Mouse (Mus musculus) liver, postnatal 0 days (tissue): ENCODE results near the gene Gtpbp2. TPM values are rescaled to one million over a fixed set of nuclear protein-coding genes. Genes with fewer than 3 reads are reported as not detected.

Source experiments
- ATAC-seq: fragments of 200-750 bp; cut with Nextera tagmentation; 2 replicates; pipeline ENCODE4 v1.8.0; 2017; ENCODE audit warnings: mild to moderate bottlenecking, moderate library complexity
- DNase-seq: peaks from one replicate; pipeline ENCODE4 v3.0.0-alpha.2; 2016
- H3K27ac ChIP-seq: fragments of 300-500 bp; sonication (generic); 2 replicates; pipeline ENCODE4 v1.5.1; 2014; ENCODE audit warnings: antibody characterized with exemption, moderate library complexity, mild to moderate bottlenecking, low read depth
- H3K27me3 ChIP-seq: fragments of 300-500 bp; sonication (generic); 2 replicates; pipeline ENCODE4 v1.6.1; 2014; ENCODE audit warnings: low read length, control low read depth, mixed read lengths; ENCODE audit not compliant: insufficient read depth
- H3K36me3 ChIP-seq: fragments of 300-500 bp; sonication (generic); replicated peaks from 2 replicates; pipeline ENCODE4 v1.6.1; 2014; ENCODE audit warnings: mild to moderate bottlenecking, control low read depth, low read length, moderate library complexity, mixed read lengths; ENCODE audit not compliant: insufficient read depth
- H3K4me1 ChIP-seq: fragments of 300-500 bp; sonication (generic); 2 replicates; pipeline ENCODE4 v1.6.1; 2014; ENCODE audit warnings: antibody characterized with exemption, mild to moderate bottlenecking, control low read depth; ENCODE audit not compliant: insufficient read depth
- H3K4me2 ChIP-seq: fragments of 300-500 bp; sonication (generic); 2 replicates; pipeline ENCODE4 v1.6.1; 2014; ENCODE audit warnings: low read depth, mild to moderate bottlenecking, low read length, moderate library complexity, mixed read lengths
- H3K4me3 ChIP-seq: fragments of 300-500 bp; sonication (generic); 2 replicates; pipeline ENCODE4 v1.5.1; 2014; ENCODE audit warnings: low read depth, low read length
- H3K9ac ChIP-seq: fragments of 300-500 bp; sonication (generic); replicated peaks from 2 replicates; pipeline ENCODE4 v1.6.1; 2014; ENCODE audit warnings: mild to moderate bottlenecking, moderate library complexity
- H3K9me3 ChIP-seq: fragments of 300-500 bp; sonication (generic); 2 replicates; pipeline ENCODE4 v1.6.1; 2016; ENCODE audit warnings: mild to moderate bottlenecking, control low read depth, low read length, mixed read lengths
- CTCF ChIP-seq: sonication (generic); IDR thresholded peaks from 2 replicates; pipeline ENCODE4 v1.5.1; 2016; ENCODE audit warnings: antibody characterized with exemption, low read depth
- EP300 ChIP-seq: IDR thresholded peaks from 2 replicates; pipeline ENCODE4 v1.6.1; 2016; ENCODE audit warnings: antibody characterized with exemption, low read depth, mild to moderate bottlenecking
- WGBS: fragments of 180-500 bp; shearing (Covaris S2); extraction: QIAGEN DNeasy Blood & Tissue Kit; methylation state at CpG from one replicate; pipeline ENCODE4 v1.1.7; 2014; ENCODE audit not compliant: insufficient replicate concordance; 5-methylcytosine and 5-hydroxymethylcytosine counted together
- polyA plus RNA-seq: library from polyadenylated mRNA; unstranded; fragments of >200 nt; fragmentation: Nextera tagmentation; extraction: Ambion mirVana; gene quantifications from 2 replicates; pipeline ENCODE4 v1.2.1, GENCODE M21; 2015

The Gtpbp2 gene
- polyA plus RNA-seq, 1 experiment from 2014 or later: 27.5 TPM

GRCm38 (mm10) chr17:46164301-46164700 lies 3.5 kb downstream of the Gtpbp2 start:
- Histone ChIP-seq H3K4me3 (no peak overlapping the region), H3K27ac (no peak overlapping the region), H3K4me1 (peaks cover 21% of the 10 kb centered on the region), H3K27me3 (no peaks in the 10 kb centered on the region), H3K9ac (no peak overlapping the region), H3K9me3 (no peaks in the 10 kb centered on the region), H3K36me3 (peaks cover 61% of the 10 kb centered on the region), H3K4me2 (no peak overlapping the region)
- DNase-seq (no peak), ATAC-seq (no peak)
- TF ChIP-seq CTCF (no peak), EP300 (no peak)
- 92% methylated on average over 8 of the region's 8 CpGs for WGBS

- 92% methylated on average over 10 of the region's 10 CpGs for WGBS
- Histone ChIP-seq H3K9me3 (no peaks in the 10 kb centered on the region), H3K36me3 (peaks cover 66% of the 10 kb centered on the region), H3K4me2 (no peak overlapping the region), H3K27me3 (no peaks in the 10 kb centered on the region), H3K4me1 (peaks cover 21% of the 10 kb centered on the region), H3K27ac (no peak overlapping the region), H3K4me3 (no peak overlapping the region), H3K9ac (no peak overlapping the region)
- TF ChIP-seq EP300: no peak
- no peak for TF ChIP-seq CTCF
- DNase-seq (no peak), ATAC-seq (no peak)
These were observed 4.0 kb downstream of the Gtpbp2 start for GRCm38 (mm10) chr17:46164791-46165190.

- ATAC-seq (no peak), DNase-seq (no peak)
- no peaks in the 10 kb centered on the region for H3K9me3 ChIP-seq
- peaks cover 72% of the 10 kb centered on the region for H3K36me3 ChIP-seq
- H3K27me3 ChIP-seq: no peaks in the 10 kb centered on the region
- WGBS: 93% methylated on average over 12 of the region's 12 CpGs
- no peak overlapping the region for H3K4me2 ChIP-seq
- H3K27ac ChIP-seq: no peak overlapping the region
- TF ChIP-seq CTCF: no peak
- TF ChIP-seq EP300: no peak
- H3K9ac ChIP-seq: no peak overlapping the region
- no peak overlapping the region for H3K4me3 ChIP-seq
- peaks cover 21% of the 10 kb centered on the region for H3K4me1 ChIP-seq
These were observed 4.6 kb downstream of the Gtpbp2 start for GRCm38 (mm10) chr17:46165460-46165859.

GRCm38 (mm10) chr17:46166270-46166669 lies 5.4 kb downstream of the Gtpbp2 start:
- no peaks in the 10 kb centered on the region for H3K27me3 ChIP-seq
- H3K9me3 ChIP-seq: no peaks in the 10 kb centered on the region
- DNase-seq: no peak
- TF ChIP-seq EP300 (no peak), CTCF (no peak)
- H3K4me2 ChIP-seq: no peak overlapping the region
- H3K36me3 ChIP-seq: peaks cover 80% of the 10 kb centered on the region
- ATAC-seq: no peak
- no peak overlapping the region for H3K4me3 ChIP-seq
- no peak overlapping the region for H3K9ac ChIP-seq
- 85% methylated on average over 5 of the region's 5 CpGs for WGBS
- no peak overlapping the region for H3K27ac ChIP-seq
- peaks cover 21% of the 10 kb centered on the region for H3K4me1 ChIP-seq

- no peak for DNase-seq
- no peaks in the 10 kb centered on the region for H3K27me3 ChIP-seq
- peak; percentile 59 for TF ChIP-seq CTCF
- TF ChIP-seq EP300: no peak
- H3K4me3 ChIP-seq: no peak overlapping the region
- no peaks in the 10 kb centered on the region for H3K9me3 ChIP-seq
- 83% methylated on average over 11 of the region's 11 CpGs for WGBS
- peaks cover 87% of the 10 kb centered on the region for H3K36me3 ChIP-seq
- no peak for ATAC-seq
- H3K27ac ChIP-seq: no peak overlapping the region
- H3K4me1 ChIP-seq: peaks cover 15% of the 10 kb centered on the region
- H3K4me2 ChIP-seq: no peak overlapping the region
- H3K9ac ChIP-seq: no peak overlapping the region
These were observed 6.2 kb downstream of the Gtpbp2 start for GRCm38 (mm10) chr17:46167014-46167413.

GRCm38 (mm10) chr17:46168318-46168717 lies 7.5 kb downstream of the Gtpbp2 start:
- Histone ChIP-seq H3K27ac (peak overlapping the region; percentile 20; the same call in 1 of the 2 replicates), H3K9me3 (no peaks in the 10 kb centered on the region), H3K27me3 (no peaks in the 10 kb centered on the region), H3K9ac (no peak overlapping the region), H3K4me3 (no peak overlapping the region), H3K4me1 (peaks cover 2% of the 10 kb centered on the region), H3K4me2 (no peak overlapping the region), H3K36me3 (peaks cover 98% of the 10 kb centered on the region)
- WGBS: 56% methylated on average over 5 of the region's 5 CpGs
- DNase-seq: no peak
- peak; percentile 68 for ATAC-seq
- TF ChIP-seq CTCF (peak; percentile 21; the same call in 1 of the 2 replicates), EP300 (no peak)

- Histone ChIP-seq H3K4me2 (no peak overlapping the region), H3K4me3 (no peak overlapping the region), H3K9ac (no peak overlapping the region), H3K27ac (peak overlapping the region; percentile 20; the same call in 1 of the 2 replicates), H3K36me3 (peaks cover 95% of the 10 kb centered on the region), H3K4me1 (no peaks in the 10 kb centered on the region), H3K9me3 (no peaks in the 10 kb centered on the region), H3K27me3 (no peaks in the 10 kb centered on the region)
- WGBS: 91% methylated on average over 5 of the region's 5 CpGs
- ATAC-seq (no peak), DNase-seq (no peak)
- no peak for TF ChIP-seq EP300
- no peak for TF ChIP-seq CTCF
These were observed 7.9 kb downstream of the Gtpbp2 start for GRCm38 (mm10) chr17:46168768-46169167.
